Mouse (Mus musculus) testis, postnatal 10 days (tissue): ENCODE results near the gene Cchcr1.
"Not testable (repeated sequence)": the region's sequence is repeated elsewhere in the genome, so short reads cannot be mapped to it uniquely, and the experiment has no call there.

Experiments used
- DNase-seq: peaks from one replicate; pipeline ENCODE4 v3.0.0; 2021; ENCODE audit warnings: low spot score

Gene Cchcr1

GRCm38 (mm10) chr17:35516652-35517500 is at the start of gene Cchcr1, which contains the start of gene Tcf19:
Gene Cchcr1 (plus strand): TSS chr17:35517100.
Gene Tcf19 (minus strand): TSS chr17:35516824.
- DNase-seq = peak; percentile 98

GRCm38 (mm10) chr17:35468936-35469335 is 48.0 kb upstream of the Cchcr1 start:
- DNase-seq = not testable (repeated sequence)

GRCm38 (mm10) chr17:35469842-35470751 is 46.8 kb upstream of the Cchcr1 start, which contains the start of gene H2-Q10:
Gene H2-Q10 (plus strand): TSS chr17:35470089.
- peak; percentile 57 for DNase-seq

- DNase-seq = peak; percentile 82
Measured at GRCm38 (mm10) chr17:35484066-35484465, 32.8 kb upstream of the Cchcr1 start.

GRCm38 (mm10) chr17:35485702-35486101 is 31.2 kb upstream of the Cchcr1 start:
- DNase-seq = peak; percentile 66

GRCm38 (mm10) chr17:35486726-35487125 is 30.2 kb upstream of the Cchcr1 start:
- DNase-seq = no peak

GRCm38 (mm10) chr17:35488041-35488440 is 28.9 kb upstream of the Cchcr1 start:
- no peak for DNase-seq

- no peak for DNase-seq
Measured at GRCm38 (mm10) chr17:35490320-35490719, 26.6 kb upstream of the Cchcr1 start.

- DNase-seq = no peak
Measured at GRCm38 (mm10) chr17:35497124-35497523, 19.8 kb upstream of the Cchcr1 start.

GRCm38 (mm10) chr17:35502226-35502625 is 14.7 kb upstream of the Cchcr1 start:
- DNase-seq = no peak

GRCm38 (mm10) chr17:35502762-35503161 is 14.1 kb upstream of the Cchcr1 start:
- no peak for DNase-seq

- no peak for DNase-seq
Measured at GRCm38 (mm10) chr17:35503849-35504248, 13.1 kb upstream of the Cchcr1 start.

- DNase-seq = no peak
Measured at GRCm38 (mm10) chr17:35504628-35505481, 12.0 kb upstream of the Cchcr1 start.

- no peak for DNase-seq
Measured at GRCm38 (mm10) chr17:35505776-35506175, 11.1 kb upstream of the Cchcr1 start, which contains the start of gene Pou5f1. Gene Pou5f1 (plus strand): TSS chr17:35506018.

- DNase-seq = no peak
Measured at GRCm38 (mm10) chr17:35506881-35507280, 10.0 kb upstream of the Cchcr1 start.

GRCm38 (mm10) chr17:35507556-35508260 is 9.2 kb upstream of the Cchcr1 start:
- no peak for DNase-seq

- DNase-seq = not testable (repeated sequence)
Measured at GRCm38 (mm10) chr17:35508279-35508678, 8.6 kb upstream of the Cchcr1 start.

GRCm38 (mm10) chr17:35509284-35509683 is 7.6 kb upstream of the Cchcr1 start:
- peak; percentile 71 for DNase-seq

- no peak for DNase-seq
Measured at GRCm38 (mm10) chr17:35512916-35513626, 3.8 kb upstream of the Cchcr1 start.

GRCm38 (mm10) chr17:35513886-35514285 is 3.0 kb upstream of the Cchcr1 start:
- peak; percentile 91 for DNase-seq
